Mouse (Mus musculus) adrenal gland, postnatal 4 days (tissue): Measurements from ENCODE around the gene Ero1l. TPM values are rescaled to one million over a fixed set of nuclear protein-coding genes. Genes with fewer than 3 reads are reported as not detected.

ENCODE experiments used
- DNase-seq, 2 experiments: peaks; one replicate each; pipeline ENCODE4 v3.0.0; 2021 to 2022; ENCODE audit warnings: low spot score in 2 of 2, mixed read lengths in 2 of 2
- total RNA-seq, 2 experiments: library from RNA; stranded (reverse); gene quantifications; 2 replicates each; pipeline ENCODE4 v1.2.3; 2021

The Ero1l gene
- total RNA-seq, 2 experiments from 2014 or later: 34.5 to 38.5 TPM

- no peak for DNase-seq
These were observed 10.8 kb downstream of the Ero1l start for GRCm38 (mm10) chr14:45307630-45308328.

GRCm38 (mm10) chr14:45305852-45306251, 12.7 kb downstream of the Ero1l start:
- no peak for DNase-seq

GRCm38 (mm10) chr14:45304389-45304788, 14.2 kb downstream of the Ero1l start:
- DNase-seq: no peak

GRCm38 (mm10) chr14:45303939-45304338, 14.6 kb downstream of the Ero1l start:
- DNase-seq: no peak

- DNase-seq: no peak
These were observed 27.0 kb downstream of the Ero1l start for GRCm38 (mm10) chr14:45291608-45292007.

GRCm38 (mm10) chr14:45282066-45282465, 36.5 kb downstream of the Ero1l start:
- DNase-seq: no peak

GRCm38 (mm10) chr14:45275816-45276215, 42.8 kb downstream of the Ero1l start:
- DNase-seq: no peak

- no peak for DNase-seq
These were observed 54.6 kb downstream of the Ero1l start for GRCm38 (mm10) chr14:45263831-45264592.

GRCm38 (mm10) chr14:45251548-45252076, 67.0 kb downstream of the Ero1l start:
- no peak for DNase-seq

- DNase-seq: no peak
These were observed 77.0 kb downstream of the Ero1l start for GRCm38 (mm10) chr14:45241613-45242012.

- DNase-seq: no peak
These were observed 79.5 kb downstream of the Ero1l start for GRCm38 (mm10) chr14:45239042-45239441.

Other genes starting within 250 kb of the Ero1l start
- gene Gpr137c, start 99.1 kb downstream of the Ero1l start, total RNA-seq: 1 to 10 TPM; 2.9 to 3.2 TPM
- gene Txndc16, start 98.4 kb downstream of the Ero1l start, total RNA-seq: 10 to 100 TPM; 32.7 to 36.7 TPM
- gene Psmc6, start 11.0 kb upstream of the Ero1l start, total RNA-seq: 100 to 1,000 TPM; 125 to 127 TPM
- 10 to 100 TPM; 38.0 to 43.9 TPM for gene Styx, start 32.3 kb upstream of the Ero1l start, total RNA-seq
- 10 to 100 TPM; 30.7 to 31.5 TPM for gene Gnpnat1, start 86.1 kb upstream of the Ero1l start, total RNA-seq
- gene Fermt2, start 211.3 kb upstream of the Ero1l start, total RNA-seq: 100 to 1,000 TPM; 132 to 136 TPM